Mouse (Mus musculus): ENCODE measurements around the gene Nufip2. TPM values are rescaled to one million over a fixed set of nuclear protein-coding genes. Genes with fewer than 3 reads are reported as not detected.

Nufip2 gene
- polyA plus RNA-seq, 1 experiment from 2014 or later, result 9.9 TPM

DNA sequence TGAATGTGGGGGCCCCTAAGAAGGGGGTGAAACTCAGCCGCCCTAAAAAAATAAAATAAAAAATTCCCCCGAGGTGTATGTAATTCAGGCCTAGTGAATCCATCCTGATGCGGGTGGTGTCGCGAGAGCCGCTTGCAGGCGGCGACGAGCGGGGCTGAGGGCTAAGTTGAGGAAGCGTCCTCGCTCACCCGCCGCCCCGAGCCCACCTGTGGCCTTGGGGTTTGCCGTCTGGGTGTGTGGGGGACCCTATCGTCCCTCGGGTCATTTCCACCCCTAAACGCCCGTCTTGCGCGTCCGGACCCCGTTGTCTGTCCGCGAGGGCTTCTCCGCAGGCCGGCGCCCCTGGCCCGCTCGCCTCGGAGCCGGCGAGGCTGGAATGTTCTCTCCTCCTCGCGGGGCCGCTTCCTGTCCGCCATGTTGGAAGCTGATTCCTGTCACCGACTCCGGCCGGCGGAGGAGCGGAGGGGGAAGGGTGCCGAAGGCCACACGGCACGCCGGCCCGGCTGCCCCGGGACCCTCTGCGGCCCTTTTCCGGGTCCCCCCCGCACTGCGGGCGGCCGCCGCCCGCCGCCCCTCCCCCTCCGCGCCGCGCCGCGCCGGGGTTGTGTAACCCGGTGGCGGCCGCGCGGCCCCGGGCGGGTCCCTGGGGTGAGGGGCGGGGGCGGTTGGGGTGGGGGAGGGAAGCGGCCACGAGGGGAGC, 1.0 kb downstream of the Nufip2 start:
- WGBS, result under 1% methylated on average over 59 of the region's 76 CpGs
- Histone ChIP-seq H3K9me3 (ENCODE audit: control insufficient read depth, low read depth, low read length) (no peaks in the 10 kb centered on the region), H3K27me3 (ENCODE audit: control insufficient read depth, insufficient read depth, low read length) (no peaks in the 10 kb centered on the region), H3K4me3 (ENCODE audit: low read depth, low read length) (peak overlapping the region; percentile 82), H3K4me1 (ENCODE audit: control insufficient read depth, insufficient read depth, low read length) (peaks cover 6% of the 10 kb centered on the region; the same call in 1 of the 2 replicates), H3K4me2 (replicated peaks; ENCODE audit: low read depth, low read length) (peak overlapping the region; percentile 70), H3K27ac (ENCODE audit: low read length) (peak overlapping the region; percentile 96), H3K36me3 (ENCODE audit: control insufficient read depth, insufficient read depth, low read length) (peaks cover 6% of the 10 kb centered on the region), H3K9ac (replicated peaks; ENCODE audit: low read depth, low read length) (peak overlapping the region; percentile 93)
- peak; percentile 46; the same call in 1 of the 2 replicates for ATAC-seq (ENCODE audit: insufficient number of reproducible peaks, insufficient read depth, low FRiP score, low read depth)

DNA sequence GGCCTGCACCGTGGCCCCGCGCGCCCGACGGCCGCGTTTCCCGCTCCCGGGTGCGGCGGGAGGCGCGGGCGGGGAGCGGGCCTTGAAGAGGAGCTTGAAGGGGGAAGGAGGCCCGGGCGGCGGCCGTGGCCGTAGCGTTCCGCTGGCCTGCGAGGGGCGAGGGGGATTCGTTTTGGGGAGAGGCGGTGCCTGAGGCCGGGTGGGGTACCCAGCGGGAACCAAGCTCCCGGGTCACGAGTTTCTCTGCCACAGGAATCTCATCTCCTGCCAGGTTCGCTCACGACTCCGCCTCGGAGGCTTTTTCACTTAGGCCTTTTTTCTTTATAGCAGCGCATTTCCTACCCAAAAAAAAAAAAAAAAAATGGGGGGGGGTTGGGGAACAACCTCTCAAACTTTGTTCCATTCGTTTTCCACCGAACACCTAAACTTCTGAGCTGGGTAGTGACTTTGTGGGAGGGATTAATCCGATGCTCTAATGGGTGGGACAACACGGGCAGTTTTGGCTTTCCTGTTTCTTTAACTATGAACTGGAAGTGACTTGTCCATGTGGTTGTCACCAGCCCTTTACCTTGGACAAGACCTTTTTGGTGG, 1.7 kb downstream of the Nufip2 start:
- no peak for ATAC-seq (ENCODE audit: insufficient number of reproducible peaks, insufficient read depth, low FRiP score, low read depth)
- WGBS, result under 1% methylated on average over 21 of the region's 40 CpGs

DNA sequence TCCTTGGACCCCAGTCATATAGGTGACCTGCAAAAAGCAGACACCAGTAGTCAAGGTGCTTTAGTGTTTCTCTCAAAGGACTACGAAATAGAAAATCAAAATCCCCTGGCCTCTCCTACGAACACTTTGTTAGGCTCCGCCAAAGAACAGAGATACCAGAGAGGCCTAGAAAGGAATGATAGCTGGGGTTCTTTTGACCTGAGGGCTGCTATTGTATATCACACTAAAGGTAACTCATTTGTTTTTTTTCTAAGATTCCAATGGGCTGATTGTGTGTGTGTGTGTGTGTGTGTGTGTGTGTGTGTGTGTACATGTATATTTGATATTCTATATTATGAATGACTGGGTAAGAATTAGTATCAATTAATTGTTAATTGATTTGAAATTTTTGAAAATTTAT, 7.1 kb downstream of the Nufip2 start:
- H3K9ac ChIP-seq (replicated peaks; ENCODE audit: low read depth, low read length), result no peak overlapping the region
- H3K36me3 ChIP-seq (ENCODE audit: control insufficient read depth, insufficient read depth, low read length), result peaks cover 40% of the 10 kb centered on the region
- no peak overlapping the region for H3K4me2 ChIP-seq (replicated peaks; ENCODE audit: low read depth, low read length)
- no peaks in the 10 kb centered on the region for H3K27me3 ChIP-seq (ENCODE audit: control insufficient read depth, insufficient read depth, low read length)
- H3K4me1 ChIP-seq (ENCODE audit: control insufficient read depth, insufficient read depth, low read length), result peaks cover 6% of the 10 kb centered on the region; the same call in 1 of the 2 replicates
- WGBS, result 94% methylated on average over 3 of the region's 3 CpGs
- no peak for ATAC-seq (ENCODE audit: insufficient number of reproducible peaks, insufficient read depth, low FRiP score, low read depth)
- H3K9me3 ChIP-seq (ENCODE audit: control insufficient read depth, low read depth, low read length), result no peaks in the 10 kb centered on the region
- H3K4me3 ChIP-seq (ENCODE audit: low read depth, low read length), result no peak overlapping the region
- H3K27ac ChIP-seq (ENCODE audit: low read length), result no peak overlapping the region

More for the DNA sequence above, 1.7 kb downstream of the Nufip2 start:
- Histone ChIP-seq H3K27ac (ENCODE audit: low read length) (peak overlapping the region; percentile 96), H3K27me3 (ENCODE audit: control insufficient read depth, insufficient read depth, low read length) (no peaks in the 10 kb centered on the region), H3K4me1 (ENCODE audit: control insufficient read depth, insufficient read depth, low read length) (peaks cover 6% of the 10 kb centered on the region; the same call in 1 of the 2 replicates), H3K4me3 (ENCODE audit: low read depth, low read length) (peak overlapping the region; percentile 82), H3K4me2 (replicated peaks; ENCODE audit: low read depth, low read length) (peak overlapping the region; percentile 70), H3K9ac (replicated peaks; ENCODE audit: low read depth, low read length) (peak overlapping the region; percentile 93), H3K9me3 (ENCODE audit: control insufficient read depth, low read depth, low read length) (no peaks in the 10 kb centered on the region), H3K36me3 (ENCODE audit: control insufficient read depth, insufficient read depth, low read length) (peaks cover 13% of the 10 kb centered on the region)

DNA sequence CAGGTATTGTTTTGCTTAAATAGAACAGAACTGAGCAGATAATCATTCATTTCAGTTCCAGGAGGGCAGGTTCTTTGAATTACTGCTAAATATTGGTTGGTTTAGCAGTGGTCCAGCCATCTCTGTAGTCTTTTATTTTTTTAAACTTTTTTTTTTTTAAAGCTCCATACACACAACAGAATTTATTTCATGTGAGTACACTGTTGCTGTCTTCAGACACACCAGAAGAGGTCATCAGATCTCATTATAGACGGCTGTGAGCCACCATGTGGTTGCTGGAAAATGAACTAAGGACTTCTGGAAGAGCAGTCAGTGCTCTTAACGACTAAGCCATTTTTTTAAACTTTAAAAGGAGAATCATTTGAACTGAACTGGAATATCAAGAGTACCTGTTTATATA, 11.3 kb downstream of the Nufip2 start:
- Histone ChIP-seq H3K4me3 (ENCODE audit: low read depth, low read length) (no peak overlapping the region), H3K27ac (ENCODE audit: low read length) (no peak overlapping the region), H3K9me3 (ENCODE audit: control insufficient read depth, low read depth, low read length) (no peaks in the 10 kb centered on the region), H3K4me2 (replicated peaks; ENCODE audit: low read depth, low read length) (no peak overlapping the region), H3K4me1 (ENCODE audit: control insufficient read depth, insufficient read depth, low read length) (no peaks in the 10 kb centered on the region), H3K36me3 (ENCODE audit: control insufficient read depth, insufficient read depth, low read length) (peaks cover 35% of the 10 kb centered on the region), H3K9ac (replicated peaks; ENCODE audit: low read depth, low read length) (no peak overlapping the region), H3K27me3 (ENCODE audit: control insufficient read depth, insufficient read depth, low read length) (no peaks in the 10 kb centered on the region)
- 76% methylated on average over 2 of the region's 2 CpGs for WGBS
- ATAC-seq (ENCODE audit: insufficient number of reproducible peaks, insufficient read depth, low FRiP score, low read depth), result no peak

DNA sequence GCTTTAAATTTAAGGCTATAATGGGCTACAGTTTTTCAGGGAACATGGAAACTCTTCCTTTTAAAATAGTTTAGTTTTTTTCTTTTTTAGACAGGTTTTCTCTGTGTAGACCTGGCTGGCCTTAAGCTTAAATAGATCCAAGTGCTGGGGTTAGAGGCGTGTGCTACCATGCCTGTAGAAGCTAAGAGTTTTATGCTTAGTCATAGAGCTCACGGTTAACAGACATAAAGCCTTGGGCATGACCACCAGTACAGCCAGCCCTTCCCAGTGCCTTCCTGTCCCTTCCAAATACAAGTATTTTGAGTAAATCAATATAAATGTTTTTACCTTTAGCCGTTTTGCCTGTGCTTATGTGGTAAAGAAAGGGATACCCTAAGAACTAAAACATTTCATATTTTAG, 20.0 kb downstream of the Nufip2 start:
- Histone ChIP-seq H3K4me3 (ENCODE audit: low read depth, low read length) (no peak overlapping the region), H3K9ac (replicated peaks; ENCODE audit: low read depth, low read length) (no peak overlapping the region), H3K27me3 (ENCODE audit: control insufficient read depth, insufficient read depth, low read length) (no peaks in the 10 kb centered on the region), H3K36me3 (ENCODE audit: control insufficient read depth, insufficient read depth, low read length) (peaks cover 16% of the 10 kb centered on the region), H3K9me3 (ENCODE audit: control insufficient read depth, low read depth, low read length) (no peaks in the 10 kb centered on the region), H3K4me1 (ENCODE audit: control insufficient read depth, insufficient read depth, low read length) (no peaks in the 10 kb centered on the region), H3K4me2 (replicated peaks; ENCODE audit: low read depth, low read length) (no peak overlapping the region), H3K27ac (ENCODE audit: low read length) (no peak overlapping the region)
- 89% methylated on average over 3 of the region's 3 CpGs for WGBS
- ATAC-seq (ENCODE audit: insufficient number of reproducible peaks, insufficient read depth, low FRiP score, low read depth), result no peak

DNA sequence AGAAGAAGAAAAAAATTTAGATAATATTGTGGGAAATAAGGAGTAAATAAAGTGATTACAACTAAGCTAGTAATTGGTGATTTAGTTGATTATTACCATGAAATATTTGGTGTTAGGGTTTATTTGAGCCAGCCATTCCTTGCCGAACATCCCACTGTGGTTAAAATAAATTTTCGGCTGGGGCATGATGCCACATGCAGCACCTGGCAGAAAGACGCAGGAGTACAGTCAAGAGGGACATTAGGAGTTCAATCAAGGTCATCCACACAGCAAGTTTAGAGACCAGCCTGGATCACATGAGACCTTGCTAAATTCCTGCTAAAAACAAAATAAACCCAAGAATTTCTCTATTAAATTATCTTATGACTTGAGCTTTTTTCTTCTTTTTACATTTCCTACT, 23.1 kb downstream of the Nufip2 start:
- Histone ChIP-seq H3K4me2 (replicated peaks; ENCODE audit: low read depth, low read length) (no peak overlapping the region), H3K9ac (replicated peaks; ENCODE audit: low read depth, low read length) (no peak overlapping the region), H3K4me3 (ENCODE audit: low read depth, low read length) (no peak overlapping the region), H3K27me3 (ENCODE audit: control insufficient read depth, insufficient read depth, low read length) (no peaks in the 10 kb centered on the region), H3K4me1 (ENCODE audit: control insufficient read depth, insufficient read depth, low read length) (no peaks in the 10 kb centered on the region), H3K27ac (ENCODE audit: low read length) (no peak overlapping the region), H3K9me3 (ENCODE audit: control insufficient read depth, low read depth, low read length) (no peaks in the 10 kb centered on the region), H3K36me3 (ENCODE audit: control insufficient read depth, insufficient read depth, low read length) (peaks cover 20% of the 10 kb centered on the region)
- 69% methylated on average over 3 of the region's 3 CpGs for WGBS
- ATAC-seq (ENCODE audit: insufficient number of reproducible peaks, insufficient read depth, low FRiP score, low read depth), result no peak

DNA sequence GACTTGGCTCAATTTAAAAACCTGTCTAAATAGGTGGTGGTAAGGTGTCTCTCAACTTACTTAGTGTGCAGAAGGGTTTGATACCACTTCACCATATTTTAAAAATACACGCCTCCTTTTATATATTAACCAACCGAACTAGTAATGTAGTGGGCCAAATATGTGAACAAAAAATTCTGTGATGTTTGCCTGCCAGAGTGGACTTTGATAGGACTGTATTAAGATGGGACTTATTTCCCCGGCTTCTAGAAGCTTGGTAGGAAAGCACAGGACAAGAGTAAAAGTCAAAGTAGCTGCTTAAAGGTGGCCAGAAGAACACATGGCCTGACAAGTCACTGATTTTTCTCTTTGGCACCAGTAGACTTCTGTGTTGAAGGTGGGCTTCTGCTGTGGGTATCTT, 27.8 kb downstream of the Nufip2 start:
- Histone ChIP-seq H3K27ac (ENCODE audit: low read length) (no peak overlapping the region), H3K9ac (replicated peaks; ENCODE audit: low read depth, low read length) (no peak overlapping the region), H3K36me3 (ENCODE audit: control insufficient read depth, insufficient read depth, low read length) (peaks cover 7% of the 10 kb centered on the region; the same call in 1 of the 2 replicates), H3K9me3 (ENCODE audit: control insufficient read depth, low read depth, low read length) (no peaks in the 10 kb centered on the region), H3K4me1 (ENCODE audit: control insufficient read depth, insufficient read depth, low read length) (no peaks in the 10 kb centered on the region), H3K4me2 (replicated peaks; ENCODE audit: low read depth, low read length) (no peak overlapping the region), H3K4me3 (ENCODE audit: low read depth, low read length) (no peak overlapping the region), H3K27me3 (ENCODE audit: control insufficient read depth, insufficient read depth, low read length) (no peaks in the 10 kb centered on the region)
- WGBS, result 96% methylated on average over 3 of the region's 3 CpGs
- ATAC-seq (ENCODE audit: insufficient number of reproducible peaks, insufficient read depth, low FRiP score, low read depth), result no peak

DNA sequence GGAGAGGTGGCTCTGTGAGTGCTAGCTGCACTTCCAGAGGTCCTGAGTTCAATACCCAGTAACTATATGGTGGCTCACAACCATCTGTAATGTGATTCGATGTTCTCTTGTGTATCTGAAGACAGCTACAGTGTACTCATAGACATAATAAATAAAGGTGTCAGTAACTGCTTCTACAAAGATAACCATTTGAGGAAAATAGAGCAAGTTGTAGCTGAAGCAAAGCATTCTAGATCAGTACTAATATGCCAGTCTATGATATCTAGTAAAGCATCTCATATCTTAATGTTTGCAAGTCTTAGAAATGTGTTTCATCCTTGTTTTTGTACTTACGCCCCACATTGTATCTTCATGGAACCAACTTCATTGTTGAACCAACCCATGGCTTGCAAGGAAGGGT, 33.1 kb downstream of the Nufip2 start:
- Histone ChIP-seq H3K27me3 (ENCODE audit: control insufficient read depth, insufficient read depth, low read length) (no peaks in the 10 kb centered on the region), H3K9me3 (ENCODE audit: control insufficient read depth, low read depth, low read length) (no peaks in the 10 kb centered on the region), H3K4me3 (ENCODE audit: low read depth, low read length) (no peak overlapping the region), H3K36me3 (ENCODE audit: control insufficient read depth, insufficient read depth, low read length) (no peaks in the 10 kb centered on the region; the same call in 1 of the 2 replicates), H3K4me1 (ENCODE audit: control insufficient read depth, insufficient read depth, low read length) (no peaks in the 10 kb centered on the region), H3K4me2 (replicated peaks; ENCODE audit: low read depth, low read length) (no peak overlapping the region), H3K9ac (replicated peaks; ENCODE audit: low read depth, low read length) (no peak overlapping the region), H3K27ac (ENCODE audit: low read length) (no peak overlapping the region)
- no peak for ATAC-seq (ENCODE audit: insufficient number of reproducible peaks, insufficient read depth, low FRiP score, low read depth)
- 95% methylated on average over 2 of the region's 2 CpGs for WGBS

Measured in stomach, embryonic 14.5 days (tissue).